Mouse (Mus musculus) left cerebral cortex, adult 8-10 months (tissue): ENCODE results near the gene Cdh4. TPM values are rescaled to one million over a fixed set of nuclear protein-coding genes. Genes with fewer than 3 reads are reported as not detected.
A peak's percentile ranks its signal among the peaks of the same experiment; 100 is the strongest.

Experiments used
- DNase-seq, 2 experiments: peaks; one replicate each; pipeline ENCODE4 v3.0.0; 2022; ENCODE audit warnings: low spot score in 2 of 2
- total RNA-seq, 4 experiments: library from RNA; stranded (reverse); gene quantifications; 2 replicates each; pipeline ENCODE4 v1.2.4; 2022

The Cdh4 gene
- total RNA-seq, 4 experiments from 2014 or later: 20.7 to 26.0 (median 24.6) TPM

GRCm38 (mm10) chr2:179924038-179924437, 481.8 kb downstream of the Cdh4 start:
- DNase-seq: peak in 1 of 2 experiments; percentile 45

- no peak for DNase-seq
Observed at GRCm38 (mm10) chr2:179929166-179929565, 486.9 kb downstream of the Cdh4 start.

GRCm38 (mm10) chr2:179931741-179932140, 489.5 kb downstream of the Cdh4 start:
- DNase-seq: no peak

DNA sequence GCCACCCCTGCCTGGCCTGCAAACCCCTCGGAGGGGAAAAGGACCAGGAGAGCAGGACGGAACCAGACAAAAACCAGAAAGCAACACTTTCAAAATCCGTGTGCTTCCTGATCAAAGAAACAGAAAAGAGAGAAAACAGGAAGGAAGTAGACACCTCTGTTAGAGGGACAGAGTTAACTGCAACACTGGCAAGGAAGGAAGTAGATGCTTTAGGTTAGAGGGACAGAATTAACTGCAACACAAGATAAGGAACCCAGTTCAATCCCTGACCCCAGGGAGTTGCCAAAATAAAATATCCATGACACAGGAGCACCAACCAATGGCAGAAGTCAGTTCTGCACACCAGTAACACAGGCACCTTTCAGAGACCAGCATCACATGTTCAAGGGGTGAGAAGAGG, 491.9 kb downstream of the Cdh4 start:
- DNase-seq: no peak

DNA sequence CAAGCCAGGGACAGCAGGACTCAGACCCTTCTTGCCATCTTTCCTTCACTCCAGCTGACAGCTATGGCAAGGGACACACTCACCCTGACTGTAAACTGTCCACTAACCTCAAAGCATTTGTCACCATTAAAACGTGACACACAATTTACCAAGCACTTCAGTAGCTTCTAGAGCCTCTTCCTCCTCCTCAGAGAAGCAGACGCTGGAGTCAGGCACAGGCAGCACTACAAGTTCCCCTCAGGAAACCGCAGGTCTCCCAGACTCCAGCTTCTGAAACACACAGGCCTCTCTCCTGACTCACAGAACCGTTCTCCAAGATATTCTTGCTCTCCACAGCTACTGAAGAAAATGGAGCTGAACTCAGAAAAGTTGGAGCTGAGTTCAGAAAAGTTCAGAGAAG, 494.9 kb downstream of the Cdh4 start:
- DNase-seq: no peak

- no peak for DNase-seq
Observed at GRCm38 (mm10) chr2:179941696-179942095, 499.5 kb downstream of the Cdh4 start.

- DNase-seq: no peak
Observed at GRCm38 (mm10) chr2:179945051-179945450, 502.8 kb downstream of the Cdh4 start.

DNA sequence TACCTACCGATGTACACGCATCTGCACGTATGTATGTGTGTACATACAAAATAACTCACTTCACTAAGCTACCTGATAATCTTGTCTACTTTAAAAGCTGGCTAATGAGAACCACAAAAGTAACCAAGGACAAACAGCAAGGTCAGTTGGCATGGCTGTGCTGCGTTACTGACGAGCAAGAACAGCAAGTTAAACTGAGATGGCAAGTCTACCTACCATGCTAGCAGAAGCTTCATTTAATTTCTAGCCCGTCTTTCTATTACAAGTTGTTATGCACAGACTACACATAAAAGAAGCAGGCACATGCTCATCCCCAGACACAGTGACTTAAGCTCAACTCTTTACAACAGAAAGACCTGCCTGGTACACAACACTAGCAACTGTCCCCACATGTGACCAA, 504.3 kb downstream of the Cdh4 start:
- DNase-seq: no peak

GRCm38 (mm10) chr2:179947607-179948006, 505.4 kb downstream of the Cdh4 start:
- no peak for DNase-seq

GRCm38 (mm10) chr2:179948820-179949219, 506.6 kb downstream of the Cdh4 start:
- DNase-seq: no peak
